Mouse (Mus musculus) regulatory T cell (primary cell): ENCODE data around the gene Dstn.

ENCODE experiments used
- in situ Hi-C: fragments of 300-600 bp; cut with MboI, MseI; formaldehyde crosslinking; loops from one replicate; pipeline ENCODE4 v1.15.1; 2025; ENCODE audit warnings: high pct_unique_total_duplicates

Gene Dstn

DNA sequence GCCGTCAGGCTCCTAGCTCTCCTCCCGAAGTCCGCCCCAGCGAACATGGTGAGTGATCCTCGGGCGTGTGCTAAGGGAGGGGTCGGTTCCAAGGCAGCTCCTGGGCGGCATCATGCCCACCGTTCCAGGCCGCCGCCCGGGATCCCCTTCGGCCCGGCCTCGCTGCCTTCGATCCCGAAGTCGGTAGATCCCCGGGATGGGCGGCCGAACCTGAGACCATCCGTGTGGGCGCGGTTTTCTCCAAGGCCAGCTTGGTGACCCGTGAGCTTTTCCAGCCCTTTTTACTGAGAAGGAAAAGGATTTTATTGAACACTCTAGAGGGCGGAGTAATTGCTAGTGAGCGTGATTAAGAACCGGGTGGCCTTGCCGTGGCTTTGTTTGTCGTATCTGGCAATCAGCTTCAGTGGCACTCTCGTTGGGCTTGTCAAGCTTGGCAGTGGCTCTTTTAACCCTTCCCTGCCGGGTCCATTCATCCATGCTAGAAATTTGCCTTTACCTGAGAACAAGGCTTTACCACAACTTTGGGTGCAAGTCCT lies 548 bp downstream of the Dstn start:
- in situ Hi-C loops, result loop anchor here (10.0 kb wide), 1 partner anchor 339 kb away; no protein-coding TSS in a partner anchor

DNA sequence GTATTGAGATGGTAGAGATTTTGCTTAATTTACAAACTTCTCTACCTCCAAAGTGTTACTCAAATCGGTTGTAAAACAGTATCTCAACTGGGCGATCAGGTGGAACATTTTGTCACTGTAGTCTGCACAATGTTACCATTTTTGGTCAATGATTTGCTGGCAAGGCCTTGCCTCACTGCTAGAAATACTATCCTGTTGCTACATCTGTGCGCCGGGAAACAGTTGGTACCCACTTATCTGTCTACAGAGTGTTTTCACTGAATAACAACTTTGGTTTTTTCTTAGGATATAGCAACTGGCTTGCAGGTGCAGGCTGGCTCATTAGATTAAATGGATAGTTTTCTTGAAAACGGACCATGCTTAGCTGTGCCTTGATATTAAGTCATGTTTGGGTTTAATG lies 1.1 kb downstream of the Dstn start:
- in situ Hi-C loops, result loop anchor here (10.0 kb wide), 1 partner anchor 339 kb away; no protein-coding TSS in a partner anchor

DNA sequence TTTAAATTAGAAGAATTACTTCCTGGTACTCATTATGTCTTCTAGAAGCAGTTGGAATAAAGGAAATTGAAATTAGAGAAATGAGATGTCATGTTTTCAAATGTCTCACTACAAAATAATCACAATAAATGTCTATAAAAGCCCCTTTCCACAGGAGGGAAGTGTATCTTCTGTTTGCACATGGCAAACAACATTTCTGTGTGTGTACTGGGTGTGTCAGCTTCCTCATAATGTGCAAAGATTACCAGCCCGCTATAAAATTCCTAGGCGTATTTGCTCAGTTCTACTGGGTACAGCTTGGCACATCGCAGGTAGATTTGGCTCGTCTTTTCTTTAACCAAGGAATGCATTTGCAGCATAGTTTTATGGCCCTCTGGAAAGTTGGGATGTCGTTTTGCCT lies 2.5 kb downstream of the Dstn start:
- in situ Hi-C loops, result loop anchor here (10.0 kb wide), 1 partner anchor 337 kb away; no protein-coding TSS in a partner anchor

DNA sequence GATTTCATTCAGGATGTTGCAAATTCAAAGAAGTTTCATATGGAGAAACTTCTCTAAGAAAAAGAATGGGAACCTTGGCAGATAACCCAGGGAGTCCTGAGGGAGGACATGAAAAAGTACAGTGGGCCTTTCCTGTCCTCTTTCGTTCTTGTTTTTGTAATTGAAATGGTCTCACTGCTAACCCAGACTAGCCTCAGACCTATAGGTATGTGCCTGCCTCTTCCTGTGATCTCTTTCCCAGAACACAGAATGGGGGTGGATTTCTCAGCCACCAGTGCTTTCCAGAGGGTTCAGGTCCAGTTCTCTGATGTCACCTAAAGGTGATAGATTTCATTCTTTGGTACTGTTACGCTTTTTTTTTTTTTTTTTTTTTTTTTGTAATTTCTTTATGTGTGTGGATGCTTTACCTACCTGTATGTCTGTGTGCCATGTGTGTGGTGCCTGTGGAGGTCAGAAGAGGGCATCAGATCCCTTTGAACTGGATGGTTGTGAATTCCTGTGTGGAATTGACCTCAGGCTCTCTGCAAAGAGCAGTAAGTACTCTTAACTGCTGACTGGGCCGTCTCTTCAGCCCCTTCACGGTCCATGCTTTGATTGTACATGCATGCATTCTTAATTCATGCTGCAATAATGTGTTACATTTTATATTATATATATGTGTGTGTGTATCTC lies 3.8 kb downstream of the Dstn start:
- in situ Hi-C loops, result loop anchor here (10.0 kb wide), 1 partner anchor 336 kb away; no protein-coding TSS in a partner anchor

DNA sequence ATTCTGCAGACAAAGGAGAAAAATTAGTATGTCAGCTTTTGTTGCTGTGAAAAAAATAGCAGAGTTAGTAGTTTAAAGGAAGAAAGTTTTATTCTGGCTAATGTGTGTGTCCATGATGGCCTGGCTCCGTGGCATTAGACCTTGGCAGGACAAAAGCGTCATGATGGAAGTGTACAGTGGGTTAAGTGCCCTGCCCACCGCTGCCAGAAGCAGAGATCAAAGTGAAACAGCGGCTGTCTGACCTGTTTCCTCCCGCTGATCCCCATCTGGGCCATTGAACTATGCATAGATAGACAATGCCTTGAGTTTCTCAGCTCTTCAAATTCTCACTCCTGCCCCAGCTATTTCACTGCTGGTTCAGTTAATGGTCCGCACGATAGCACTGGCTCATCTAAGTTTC lies 9.0 kb downstream of the Dstn start:
- in situ Hi-C loops, result no loop called here

DNA sequence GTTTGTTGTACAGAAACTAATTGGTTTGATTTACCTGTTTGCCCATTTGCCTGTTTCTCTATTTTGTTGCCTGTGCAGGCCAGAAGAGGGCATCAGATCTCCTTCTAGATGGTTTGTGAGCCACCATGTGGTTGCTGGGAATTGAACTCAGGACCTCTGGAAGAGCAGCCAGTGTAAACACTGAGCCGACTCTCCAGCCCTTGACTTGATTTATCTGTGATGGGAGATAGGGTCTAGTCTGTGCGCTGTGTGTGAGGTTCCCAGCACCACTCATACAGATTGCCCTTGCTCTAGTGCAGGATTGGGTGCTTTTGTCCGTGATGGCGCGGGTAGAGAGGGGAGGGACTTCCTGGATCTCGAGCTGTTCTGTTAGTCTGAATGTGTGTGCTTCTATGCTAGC lies 10.7 kb downstream of the Dstn start:
- in situ Hi-C loops, result no loop called here

DNA sequence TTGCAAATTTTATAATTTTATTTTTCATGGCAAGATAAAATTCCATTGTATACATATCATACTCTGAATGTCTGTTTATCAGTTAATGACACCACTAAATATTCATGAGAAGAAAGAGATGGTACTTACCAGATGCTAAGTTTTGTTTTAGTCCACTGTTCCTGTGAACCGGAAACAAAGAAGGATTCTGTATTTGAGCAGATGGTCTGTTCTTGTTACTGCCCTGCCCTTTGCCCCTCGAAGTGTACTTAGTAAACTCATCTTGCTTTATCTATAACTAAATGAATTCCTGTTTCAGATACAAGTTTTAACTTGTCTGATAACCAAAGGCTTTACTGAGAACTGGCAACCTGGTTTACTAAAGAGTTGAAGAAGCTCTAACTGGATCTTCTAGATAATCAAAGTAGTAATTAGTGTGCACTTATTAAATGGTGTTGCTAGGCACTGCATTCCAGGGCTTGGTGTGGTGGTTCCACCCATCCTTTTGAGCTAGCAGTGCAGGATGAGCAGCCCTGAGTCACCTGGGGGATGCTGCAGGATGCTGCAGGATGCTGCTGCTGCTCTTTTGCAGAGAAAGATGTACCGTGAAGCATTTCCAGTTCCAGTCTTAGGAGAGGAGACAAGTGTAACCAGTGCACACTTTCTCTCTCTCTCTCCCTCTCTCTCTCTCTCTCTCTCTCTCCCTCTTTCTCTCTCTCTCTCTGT lies 14.6 kb downstream of the Dstn start:
- in situ Hi-C loops, result no loop called here

DNA sequence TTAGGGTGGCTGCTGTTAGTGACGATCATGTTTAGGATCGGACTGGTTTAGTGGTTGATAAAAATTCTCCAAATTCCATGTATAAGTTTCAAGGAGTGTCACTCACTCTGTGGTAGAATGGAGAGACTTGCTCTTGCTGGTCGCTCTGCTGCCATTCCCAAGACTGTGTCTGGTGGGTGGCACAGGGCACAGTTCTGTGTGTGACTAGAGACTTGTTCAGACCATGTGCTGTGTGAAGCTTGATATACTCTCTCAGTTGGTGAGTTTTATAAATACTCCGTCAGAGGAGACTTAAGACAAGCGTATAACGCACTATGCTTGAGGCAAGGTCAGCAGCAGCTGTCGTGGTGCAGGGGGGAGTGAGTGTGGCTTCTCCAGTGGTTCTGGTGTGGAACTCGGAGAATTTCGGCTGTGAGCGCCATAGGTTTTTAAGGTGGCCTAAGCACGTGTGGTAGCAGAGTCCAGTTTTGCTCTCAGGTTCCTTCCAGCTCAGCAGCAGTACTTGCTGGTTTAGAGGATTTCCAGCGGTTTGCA lies 17.3 kb downstream of the Dstn start:
- in situ Hi-C loops, result no loop called here

DNA sequence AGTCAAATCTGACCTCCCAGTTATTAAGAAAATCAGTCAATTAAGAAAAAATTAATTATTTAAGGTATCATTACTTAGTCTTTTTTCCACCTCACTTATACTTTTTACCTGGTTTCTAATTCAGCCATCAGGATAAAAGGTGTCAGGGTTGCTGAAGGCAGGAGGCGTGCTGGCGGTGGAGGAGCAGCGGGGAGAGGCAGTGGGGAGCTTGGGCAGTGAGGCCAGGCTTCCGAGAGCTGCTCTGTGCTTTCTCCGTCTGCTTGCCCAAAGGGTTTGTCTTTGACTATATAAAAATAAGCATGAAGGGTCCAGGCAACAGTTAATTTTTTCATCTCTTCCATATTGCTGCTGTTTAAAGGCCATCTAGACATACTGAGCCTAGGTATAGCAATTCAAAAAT lies 18.4 kb downstream of the Dstn start:
- in situ Hi-C loops, result no loop called here

DNA sequence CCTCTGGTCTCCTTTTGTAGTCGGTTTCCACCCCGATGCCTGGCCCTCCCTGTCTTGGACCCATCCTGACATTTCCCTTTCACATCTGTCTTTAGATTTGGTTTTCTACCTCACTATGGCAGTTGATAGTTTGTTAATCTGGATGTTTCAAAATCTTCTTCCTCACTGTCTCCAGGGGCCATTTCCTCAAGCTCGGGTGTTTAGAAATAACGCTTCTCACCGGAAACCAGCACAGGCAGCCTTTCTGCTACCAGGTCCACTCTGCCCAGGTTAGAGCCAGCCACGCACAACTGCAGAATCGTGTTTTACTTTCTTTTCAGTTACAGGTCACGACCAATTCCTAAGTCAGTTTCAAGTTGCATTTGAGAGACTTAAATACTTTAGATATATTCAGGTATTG lies 19.3 kb downstream of the Dstn start:
- in situ Hi-C loops, result no loop called here

DNA sequence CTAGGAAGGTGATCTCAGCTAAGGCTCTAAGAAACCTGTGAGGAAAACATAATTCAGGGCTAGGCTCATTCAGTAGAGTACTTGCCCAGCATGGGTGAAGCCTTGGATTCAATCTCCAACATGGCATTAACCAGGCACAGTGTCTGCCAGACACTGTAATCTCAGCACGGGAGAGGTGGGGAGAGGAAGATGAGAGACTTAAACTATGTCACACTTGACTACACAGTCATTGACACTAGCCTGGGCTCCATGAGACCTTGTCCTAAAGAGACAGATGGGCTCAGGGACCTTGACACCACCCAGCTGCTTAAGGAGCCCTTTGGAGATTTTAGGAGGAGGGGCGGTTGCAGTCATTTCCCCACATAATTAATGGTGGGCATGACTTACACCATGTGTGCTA lies 22.7 kb downstream of the Dstn start:
- in situ Hi-C loops, result no loop called here

DNA sequence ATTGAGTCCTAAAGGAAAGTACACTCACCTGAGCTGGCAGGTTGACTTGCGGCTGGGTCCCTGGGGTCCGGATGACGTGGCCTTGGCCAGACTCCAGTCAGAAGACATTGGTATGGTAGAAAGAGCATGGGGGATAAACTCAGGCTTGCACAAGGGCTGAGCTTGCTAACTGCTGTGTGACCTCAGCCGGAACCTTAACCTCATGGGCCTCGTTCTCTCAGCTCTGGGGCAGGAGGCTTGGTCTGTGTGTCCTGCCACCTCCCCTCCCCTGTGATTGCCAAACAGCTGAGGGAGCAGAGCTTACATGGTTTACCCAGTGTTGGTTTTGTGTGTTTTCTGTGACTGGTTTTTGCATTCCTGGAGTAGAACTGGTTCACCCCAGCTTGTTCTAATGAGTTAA lies 25.3 kb downstream of the Dstn start:
- in situ Hi-C loops, result no loop called here

DNA sequence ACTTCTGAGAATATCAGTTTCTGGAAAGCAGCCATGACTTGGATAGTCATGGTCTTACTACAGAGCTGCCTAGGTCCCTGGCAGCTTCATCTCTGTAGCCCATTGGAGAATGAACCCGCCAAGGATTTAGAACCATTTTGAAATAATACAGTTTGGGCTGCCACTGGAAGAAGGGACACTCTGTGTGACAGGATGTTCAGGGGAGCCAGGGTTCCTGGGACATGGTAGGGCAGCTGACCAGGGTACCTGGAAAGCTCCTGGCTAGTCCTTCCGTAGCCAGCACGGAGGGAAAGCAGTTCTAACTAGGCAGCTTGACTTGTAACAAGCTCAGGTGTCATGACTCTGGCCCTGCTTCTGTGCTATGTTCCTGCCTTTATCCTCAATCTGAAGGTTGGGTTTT lies 29.7 kb downstream of the Dstn start:
- in situ Hi-C loops, result no loop called here

DNA sequence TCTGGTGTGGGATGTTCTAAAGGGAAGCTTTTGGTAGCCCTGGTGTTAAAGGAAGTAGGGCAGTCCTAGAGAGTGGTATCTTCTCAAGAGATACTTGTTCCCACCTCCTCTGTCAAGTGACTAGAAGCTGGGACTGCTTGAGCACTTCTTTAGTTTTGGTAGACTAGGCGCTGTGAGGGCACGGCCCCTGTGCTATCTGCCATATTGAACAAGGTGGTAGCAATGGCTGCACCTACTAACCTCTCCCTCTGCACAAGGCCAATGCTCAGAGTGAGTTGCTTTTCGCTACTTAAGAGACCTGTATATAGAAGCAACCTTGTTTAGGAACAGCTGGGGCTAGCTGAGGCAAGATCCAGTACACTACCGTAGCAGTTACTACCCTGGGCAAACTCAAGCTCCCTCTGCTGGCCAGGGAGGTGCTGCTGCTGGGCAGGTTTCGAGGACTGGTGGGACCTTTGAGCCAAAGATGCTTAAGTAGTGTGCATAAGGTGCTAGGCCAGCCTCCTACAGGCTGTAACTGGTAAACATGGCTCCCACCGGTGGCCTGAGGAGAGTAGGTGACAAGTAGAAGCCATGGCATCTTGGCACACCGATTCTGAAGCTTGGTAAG lies 30.5 kb downstream of the Dstn start:
- in situ Hi-C loops, result no loop called here

DNA sequence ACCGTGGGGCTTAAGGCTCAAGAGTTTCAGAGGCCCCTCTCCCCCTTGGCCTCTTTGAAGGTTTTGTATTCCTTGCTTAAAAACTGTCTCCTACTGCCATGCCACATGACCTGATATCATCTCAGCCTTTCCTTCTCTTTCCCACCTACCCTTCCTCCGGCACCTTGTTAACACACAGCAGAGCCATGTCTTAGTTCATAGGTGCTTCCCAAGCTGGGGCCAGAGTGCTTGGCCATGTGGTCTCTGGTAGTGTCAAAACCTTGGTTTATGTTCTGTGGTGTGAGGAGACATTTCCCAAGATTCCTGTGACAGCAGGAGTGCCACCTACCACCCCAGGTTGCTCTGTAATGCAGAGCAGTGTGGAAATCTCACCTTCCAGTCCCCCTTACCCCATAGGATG lies 31.3 kb downstream of the Dstn start:
- in situ Hi-C loops, result no loop called here

DNA sequence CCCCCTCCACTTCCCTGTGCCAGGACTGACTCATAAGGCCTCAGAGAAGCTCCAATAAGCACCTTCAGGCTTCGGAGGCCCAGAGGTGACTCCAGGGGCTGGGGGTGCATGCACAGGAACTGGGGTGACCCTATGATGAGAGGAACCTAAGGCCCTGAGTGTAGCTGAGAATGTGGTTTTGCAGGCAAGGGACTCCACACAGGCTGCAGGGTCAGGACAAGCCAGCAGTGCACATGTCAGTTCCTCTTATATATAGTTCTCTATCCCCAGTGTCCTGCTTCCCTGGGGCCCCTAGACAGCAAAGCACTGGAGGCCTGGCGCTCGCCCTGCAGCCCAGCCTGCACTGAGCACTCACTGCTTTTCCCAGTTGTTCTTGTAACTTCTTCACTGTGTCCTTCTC lies 32.9 kb downstream of the Dstn start:
- in situ Hi-C loops, result no loop called here

DNA sequence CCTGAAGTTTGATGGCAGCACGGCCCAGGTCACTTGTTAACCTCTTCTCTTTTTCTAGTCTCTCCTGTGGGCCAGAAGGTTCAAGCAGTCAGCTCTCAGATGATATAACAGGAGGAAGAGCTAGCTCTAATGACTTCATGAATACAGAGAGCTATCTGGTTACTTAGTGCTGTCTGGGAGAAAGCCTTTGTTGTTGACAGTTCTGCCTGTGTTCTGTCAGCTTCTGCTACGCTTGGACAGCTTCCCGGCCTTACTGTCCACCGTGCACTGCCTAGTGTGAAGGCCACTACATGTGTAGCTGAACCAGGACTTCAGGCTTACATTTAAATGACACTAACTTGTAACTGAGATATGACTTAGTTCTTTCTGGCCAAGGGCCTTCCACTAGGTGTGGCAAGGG lies 33.3 kb downstream of the Dstn start:
- in situ Hi-C loops, result no loop called here

DNA sequence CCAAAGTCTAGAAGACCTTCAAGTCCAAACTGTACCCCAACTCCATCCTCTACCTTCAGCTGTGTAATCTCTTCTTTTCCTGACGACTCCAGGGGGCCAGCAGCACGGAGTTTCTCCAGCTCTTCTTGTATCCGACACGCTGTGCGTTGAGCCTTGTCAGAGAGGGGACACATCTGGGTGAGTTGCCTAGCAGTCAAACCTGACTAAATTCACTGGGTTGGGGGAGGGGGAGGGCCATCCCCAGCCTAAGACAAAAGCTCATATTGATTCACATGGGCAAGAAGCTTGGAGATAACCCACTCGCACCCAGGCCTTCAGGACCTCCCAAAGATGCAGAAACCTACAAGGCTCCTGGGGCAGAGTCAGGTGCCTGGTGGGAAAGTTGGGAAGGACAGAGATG lies 34.1 kb downstream of the Dstn start:
- in situ Hi-C loops, result no loop called here

DNA sequence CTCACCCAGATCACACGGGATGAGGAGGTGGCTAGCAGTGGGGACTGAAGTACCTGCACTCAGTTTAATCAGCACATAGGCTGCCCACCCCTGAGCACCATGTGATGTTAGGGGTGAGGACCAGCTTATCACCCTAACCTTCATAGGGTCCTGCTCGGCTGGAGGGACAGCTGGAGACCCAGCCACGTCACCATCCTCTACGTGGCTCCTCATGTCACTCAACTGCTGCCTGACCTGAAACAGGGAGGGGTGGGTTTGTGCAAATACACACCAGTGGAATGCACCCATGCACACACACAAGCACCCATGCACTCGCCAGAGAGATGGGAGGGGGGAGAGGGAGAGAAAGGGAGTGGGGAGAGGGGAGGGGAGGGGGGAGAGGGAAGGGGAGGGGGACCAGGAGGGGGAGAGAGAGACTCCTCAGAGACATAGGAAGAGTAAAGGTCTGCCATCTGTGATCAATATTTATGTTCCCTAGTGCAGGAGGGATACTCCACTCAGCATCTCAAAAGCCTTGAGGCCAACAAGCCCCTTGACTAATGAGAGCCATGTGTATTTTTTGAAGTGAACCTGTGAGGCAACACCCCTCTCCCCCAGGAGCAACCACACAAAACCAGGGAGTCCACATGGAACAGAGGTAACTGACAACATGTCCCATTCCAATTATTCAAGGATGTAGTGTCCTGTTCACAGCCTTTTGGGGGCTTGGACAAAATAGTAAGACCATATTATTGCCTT lies 35.3 kb downstream of the Dstn start:
- in situ Hi-C loops, result no loop called here

DNA sequence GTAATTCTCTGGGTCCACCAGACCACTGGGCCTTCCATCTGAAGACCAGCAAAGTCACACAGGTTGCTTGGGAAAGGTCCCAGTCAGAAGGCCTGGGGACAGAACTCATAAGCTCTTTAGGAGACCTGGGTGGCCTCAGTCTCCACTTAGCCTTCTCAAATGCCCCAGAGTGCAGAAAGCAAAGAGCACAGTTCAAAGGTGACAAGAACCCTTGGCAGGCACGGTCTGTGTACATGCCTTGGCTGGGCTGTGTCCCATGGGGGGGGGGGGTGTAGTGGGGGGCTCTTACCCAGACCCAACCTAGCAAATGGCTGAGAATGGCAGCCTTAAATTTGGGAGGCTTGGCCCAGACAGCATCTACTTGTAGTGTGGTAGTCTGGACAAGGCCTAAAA lies 35.9 kb downstream of the Dstn start:
- in situ Hi-C loops, result no loop called here

DNA sequence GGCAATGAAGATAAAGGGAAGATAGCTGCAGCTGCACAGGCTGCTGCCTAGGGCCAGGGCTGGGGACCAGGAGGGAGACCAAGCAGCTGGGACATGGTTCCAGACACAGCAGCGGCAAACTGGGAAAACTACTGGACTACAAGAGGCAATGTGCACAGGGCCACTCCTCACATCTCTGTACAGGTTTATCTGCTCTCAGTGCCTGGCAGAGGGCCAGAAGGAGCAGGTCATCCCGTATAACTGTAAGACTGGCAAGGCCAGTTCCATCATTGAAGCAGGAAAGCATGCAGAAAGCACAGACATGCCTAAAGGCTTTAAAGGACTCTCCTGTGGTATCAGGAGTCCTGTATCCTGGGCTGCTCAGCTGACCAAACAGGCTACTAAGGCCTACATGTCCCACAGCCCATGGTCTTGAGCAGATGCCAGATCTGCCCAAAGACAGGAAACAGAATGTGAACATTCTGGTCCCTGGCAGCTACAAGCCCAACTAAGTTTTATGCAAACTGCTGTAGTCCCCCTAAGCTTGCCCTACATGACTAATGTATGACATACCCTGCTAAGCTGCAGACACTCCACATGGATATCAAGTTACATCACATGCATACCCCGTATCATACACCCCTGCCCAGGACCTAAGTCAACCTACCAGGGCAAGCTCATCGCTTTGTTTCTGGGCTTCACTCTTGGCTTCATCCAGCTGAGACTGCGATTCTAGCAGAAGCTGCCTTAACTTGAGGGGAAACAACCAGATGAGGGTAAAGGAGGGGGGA lies 36.6 kb downstream of the Dstn start:
- in situ Hi-C loops, result no loop called here
